Mouse (Mus musculus): ENCODE measurements around the gene Tyk2.

The Tyk2 gene

GRCm38 (mm10) chr9:21107607-21108237 is 23.3 kb downstream of the Tyk2 start:
- no peak for DNase-seq (ENCODE audit: low spot score)

- DNase-seq (ENCODE audit: low spot score) = no peak
Measured at GRCm38 (mm10) chr9:21105760-21106564, 25.1 kb downstream of the Tyk2 start.

GRCm38 (mm10) chr9:21104814-21105213 is 26.2 kb downstream of the Tyk2 start:
- DNase-seq (ENCODE audit: low spot score) = no peak

DNA sequence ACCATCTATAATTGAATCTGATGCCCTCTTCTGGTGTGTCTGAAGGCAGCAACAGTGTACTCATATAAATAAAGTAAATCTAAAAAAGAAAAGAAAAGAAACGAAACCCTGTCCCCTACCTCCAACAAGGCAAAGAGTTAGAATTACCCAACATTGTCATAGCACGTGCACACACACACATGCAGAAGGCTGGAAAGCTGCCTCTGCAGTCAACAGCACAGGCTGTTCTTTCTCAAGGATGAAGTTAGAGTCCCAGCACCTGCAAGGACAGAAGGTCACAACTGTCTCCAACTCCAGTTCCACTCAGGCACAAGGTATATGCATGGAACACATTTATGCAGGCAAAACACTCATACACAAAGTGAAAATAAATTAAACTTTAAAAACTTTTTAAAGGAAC is 29.0 kb downstream of the Tyk2 start:
- no peak for DNase-seq (ENCODE audit: low spot score)

- no peak for DNase-seq (ENCODE audit: low spot score)
Measured at GRCm38 (mm10) chr9:21100447-21101161, 30.4 kb downstream of the Tyk2 start.

DNA sequence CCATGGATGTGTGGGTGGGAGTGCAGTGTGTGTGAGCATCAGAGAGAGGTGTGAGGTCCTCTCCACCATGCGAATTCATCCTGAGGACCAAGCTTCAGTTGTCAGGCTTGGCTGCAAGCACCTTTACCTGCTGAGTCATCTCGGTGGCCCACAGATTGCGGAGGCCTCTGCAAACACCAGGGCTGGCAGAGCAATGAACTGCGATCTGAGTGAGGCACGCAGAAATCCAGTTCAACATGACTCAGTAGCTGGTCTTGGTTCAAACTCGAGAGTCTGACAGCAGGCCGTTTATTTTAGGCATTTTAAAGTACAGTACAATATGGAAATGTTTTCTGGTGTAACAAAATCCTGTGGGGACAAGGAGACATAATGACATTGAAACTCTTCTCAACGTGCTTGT is 33.2 kb downstream of the Tyk2 start:
- no peak for DNase-seq (ENCODE audit: low spot score)

DNA sequence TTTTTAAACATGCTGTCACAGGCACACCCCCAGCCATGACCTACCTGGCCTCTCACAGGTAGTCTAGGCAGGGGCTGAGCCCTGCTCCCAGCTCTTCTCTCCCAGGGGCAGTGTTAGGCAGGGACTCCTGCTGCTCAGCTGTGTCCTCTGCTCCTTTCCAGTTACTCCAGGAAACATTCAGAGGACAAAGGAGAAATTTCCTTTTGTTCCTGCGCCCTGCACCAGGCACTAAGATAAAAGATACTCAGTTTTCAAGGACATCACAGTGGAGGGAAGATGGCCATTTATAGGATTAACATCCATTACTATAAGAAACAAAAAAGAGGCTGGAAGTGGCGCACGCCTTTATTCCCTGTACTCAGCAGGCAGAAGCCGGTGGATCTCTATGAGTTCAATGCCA is 35.1 kb downstream of the Tyk2 start:
- DNase-seq (ENCODE audit: low spot score) = no peak

GRCm38 (mm10) chr9:21093423-21093822 is 37.6 kb downstream of the Tyk2 start:
- no peak for DNase-seq (ENCODE audit: low spot score)

GRCm38 (mm10) chr9:21091707-21092320 is 39.2 kb downstream of the Tyk2 start, which contains the start of the genes Gm38431 and Raver1:
Gene Gm38431 (minus strand): TSS chr9:21091997.
Gene Raver1 (minus strand): TSS chr9:21092008.
- peak; percentile 98 for DNase-seq (ENCODE audit: low spot score)

- DNase-seq (ENCODE audit: low spot score) = no peak
Measured at GRCm38 (mm10) chr9:21090972-21091706, 39.9 kb downstream of the Tyk2 start.

GRCm38 (mm10) chr9:21090537-21090936 is 40.5 kb downstream of the Tyk2 start:
- DNase-seq (ENCODE audit: low spot score) = no peak

DNA sequence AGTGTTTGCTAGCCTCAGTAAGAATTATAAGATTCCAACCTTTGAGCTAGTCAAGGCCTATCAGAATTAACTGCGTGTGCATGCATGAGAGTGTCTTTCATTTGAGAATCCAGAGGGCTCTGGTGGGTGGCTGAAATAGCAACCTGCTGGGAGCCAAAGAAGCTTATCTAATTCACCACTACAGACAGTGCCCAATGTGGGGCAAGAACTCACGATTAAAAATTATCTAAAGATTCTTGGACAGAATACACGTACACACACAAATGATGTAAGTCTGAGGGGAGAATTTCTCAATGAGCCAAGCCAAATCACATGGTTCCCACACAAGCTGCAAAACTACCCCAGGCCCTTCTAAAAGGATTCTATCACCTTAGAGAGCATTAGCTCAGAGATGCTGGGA is 47.7 kb downstream of the Tyk2 start:
- no peak for DNase-seq (ENCODE audit: low spot score)

GRCm38 (mm10) chr9:21081127-21081526 is 49.9 kb downstream of the Tyk2 start:
- no peak for DNase-seq (ENCODE audit: low spot score)

DNA sequence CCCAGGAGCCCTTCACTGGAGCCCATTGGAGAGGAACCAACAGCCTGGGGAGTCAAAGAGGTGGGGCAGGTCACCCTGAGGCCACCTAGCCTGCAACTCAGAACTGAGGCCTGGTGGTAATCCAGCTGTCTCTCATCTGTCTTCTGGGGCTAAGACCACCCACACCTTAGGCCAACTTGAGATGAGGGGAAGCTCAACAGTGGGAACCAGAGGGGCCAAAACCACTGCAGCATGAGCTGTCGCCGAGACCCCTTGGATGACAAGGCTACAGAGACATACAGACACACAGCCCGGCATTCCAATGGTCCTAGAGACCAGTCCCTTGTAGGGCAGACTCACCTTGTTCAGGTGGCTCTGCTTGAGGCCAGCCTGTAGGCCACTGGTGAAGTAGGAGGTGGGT is 55.4 kb downstream of the Tyk2 start:
- DNase-seq (ENCODE audit: low spot score) = no peak

DNA sequence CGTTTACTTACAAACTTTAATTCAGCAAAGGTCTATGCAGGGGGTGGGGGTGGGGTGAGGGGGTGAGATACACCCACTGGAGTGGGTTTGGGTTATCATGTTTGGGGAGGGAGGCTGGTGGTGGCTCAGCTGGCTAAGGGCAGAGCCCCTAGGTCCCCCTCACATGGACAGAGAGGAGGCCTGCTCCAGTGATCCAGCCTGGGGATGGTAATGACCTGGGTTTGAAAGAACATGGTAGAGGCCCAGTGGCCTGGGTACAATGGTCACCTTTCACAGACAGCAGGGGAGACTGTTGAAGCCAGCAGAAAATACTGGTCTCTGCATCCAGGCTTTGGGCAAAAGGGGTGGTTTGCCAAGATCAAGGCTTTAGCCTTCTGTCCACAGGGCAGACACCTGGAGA is 56.9 kb downstream of the Tyk2 start:
- no peak for DNase-seq (ENCODE audit: low spot score)

DNA sequence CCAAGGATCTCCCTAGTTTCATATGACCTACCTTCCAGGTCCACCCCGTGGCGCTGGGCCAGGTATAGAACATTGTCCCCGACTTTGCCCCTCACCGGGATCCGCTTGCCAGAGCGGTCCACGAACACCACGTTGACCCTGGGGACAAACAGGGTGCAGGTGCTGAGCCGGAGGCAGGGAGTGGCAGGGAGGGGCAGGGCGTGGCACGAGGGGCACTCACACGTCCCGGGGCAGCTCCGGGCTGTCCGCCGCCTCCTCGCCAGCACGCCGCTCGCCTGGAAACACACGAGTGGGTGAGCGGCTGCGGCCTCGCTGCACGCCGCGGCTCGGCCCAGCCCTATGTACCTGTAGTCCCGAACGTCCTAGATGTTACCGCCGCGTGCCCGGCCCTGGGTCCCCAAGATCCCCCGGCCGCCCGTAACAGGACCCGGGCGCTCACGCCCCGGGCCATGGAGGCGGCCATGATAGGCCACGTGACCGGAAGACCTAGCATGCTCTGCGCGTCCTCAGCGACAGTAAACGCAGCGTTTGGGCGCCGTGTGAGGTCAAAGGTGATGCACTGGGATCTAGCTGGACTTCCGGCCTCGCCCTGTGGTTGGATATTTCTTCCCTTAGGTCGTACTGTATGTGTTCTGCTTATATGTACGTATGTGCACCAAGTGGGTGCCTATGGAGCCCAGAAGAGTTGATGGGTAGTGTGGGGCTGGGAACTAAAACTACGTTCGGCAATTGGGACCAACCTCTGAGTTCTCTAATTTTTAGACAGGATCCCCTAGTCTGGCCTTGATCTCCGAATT is 57.8 kb downstream of the Tyk2 start, which contains the start of the genes Gm49373 and Fdx1l:
Gene Gm49373 (minus strand): TSS at position 53 of the 797 bp plus-strand sequence.
Gene Fdx1l (minus strand): TSS at position 571 of the 797 bp plus-strand sequence.
- DNase-seq (ENCODE audit: low spot score) = peak; percentile 92

- DNase-seq (ENCODE audit: low spot score) = peak; percentile 13
Measured at GRCm38 (mm10) chr9:21072641-21073040, 58.4 kb downstream of the Tyk2 start.

DNA sequence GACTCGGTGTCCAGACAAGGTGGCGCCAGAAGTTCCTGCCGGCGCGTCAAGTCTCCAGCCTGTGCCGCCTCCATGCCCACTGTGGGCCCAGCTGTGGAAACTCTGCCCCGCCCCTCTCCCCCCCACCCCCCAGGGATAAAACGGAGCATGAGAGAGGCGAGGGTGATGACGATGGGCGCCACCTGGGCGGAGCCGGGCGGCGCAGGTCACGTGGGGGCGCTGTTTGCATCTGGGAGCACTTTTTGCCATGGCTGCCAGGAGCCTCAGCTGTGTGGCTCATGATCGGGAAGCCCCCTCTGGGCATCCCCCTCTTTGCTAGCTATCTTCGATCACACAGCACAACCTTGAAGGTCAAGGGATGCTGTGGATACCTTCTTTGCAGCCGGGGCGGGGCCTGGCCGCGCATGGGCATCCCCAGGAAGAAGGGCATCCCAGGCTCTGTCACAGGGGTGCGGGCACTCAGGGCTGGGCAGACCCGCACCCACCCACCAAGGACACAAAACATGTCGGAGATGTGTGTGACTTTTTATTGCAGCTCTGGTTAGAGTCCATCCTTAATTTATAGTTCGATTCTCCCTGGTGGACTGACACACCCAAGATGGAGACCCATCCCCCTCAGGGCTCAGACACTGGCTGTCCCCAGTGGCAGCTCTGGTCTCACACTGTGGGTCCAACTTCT is 63.9 kb downstream of the Tyk2 start, which contains the start of gene Zglp1:
Gene Zglp1 (minus strand): TSS at position 88 of the 679 bp plus-strand sequence.
- DNase-seq (ENCODE audit: low spot score) = no peak

DNA sequence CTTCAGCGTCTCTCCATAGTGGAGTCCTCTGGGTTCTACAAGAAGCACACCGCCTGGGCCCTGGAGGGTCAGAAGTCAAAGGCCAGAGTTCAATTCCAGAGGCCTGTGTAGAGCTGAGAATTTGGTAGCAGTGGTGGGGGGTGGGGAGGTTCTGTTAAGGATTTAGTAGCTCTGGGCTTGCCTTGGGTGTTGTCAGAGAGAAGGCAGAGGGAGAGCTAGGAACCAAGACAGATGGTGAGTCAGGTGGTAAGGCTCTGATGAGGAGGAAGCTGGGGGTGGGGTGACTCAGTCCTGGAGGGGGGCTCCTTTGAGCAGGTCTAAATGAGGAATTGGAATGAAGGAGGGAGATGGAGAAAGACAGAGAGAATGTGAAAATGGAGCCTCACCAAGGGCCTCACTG is 68.1 kb downstream of the Tyk2 start:
- DNase-seq (ENCODE audit: low spot score) = no peak
